Mouse (Mus musculus) ovary, postnatal 10 days (tissue): ENCODE data around the gene Pdgfc.

Source experiments
- DNase-seq: peaks from one replicate; pipeline ENCODE4 v3.0.0; 2022; ENCODE audit warnings: low spot score

Gene Pdgfc

DNA sequence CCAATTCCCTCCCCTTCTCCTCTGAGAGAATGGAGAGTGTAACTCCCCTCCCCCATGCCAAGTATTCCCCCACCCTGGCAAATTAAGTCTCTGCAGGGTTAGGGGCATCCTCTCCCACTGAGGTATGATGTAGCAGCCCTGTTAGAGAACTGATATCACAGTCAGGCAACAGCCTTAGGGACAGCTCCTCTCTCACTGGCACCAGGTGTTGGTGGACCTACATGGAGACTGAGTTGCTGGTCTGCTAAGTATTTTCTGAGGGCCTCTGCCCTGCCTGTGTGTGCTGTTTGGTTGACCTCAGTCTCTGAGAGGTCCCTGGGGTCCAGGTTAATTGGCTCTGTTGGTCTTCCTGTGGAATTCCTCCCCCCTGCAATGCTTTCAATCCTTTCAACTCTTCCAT, 114.0 kb downstream of the Pdgfc start:
- no peak for DNase-seq

DNA sequence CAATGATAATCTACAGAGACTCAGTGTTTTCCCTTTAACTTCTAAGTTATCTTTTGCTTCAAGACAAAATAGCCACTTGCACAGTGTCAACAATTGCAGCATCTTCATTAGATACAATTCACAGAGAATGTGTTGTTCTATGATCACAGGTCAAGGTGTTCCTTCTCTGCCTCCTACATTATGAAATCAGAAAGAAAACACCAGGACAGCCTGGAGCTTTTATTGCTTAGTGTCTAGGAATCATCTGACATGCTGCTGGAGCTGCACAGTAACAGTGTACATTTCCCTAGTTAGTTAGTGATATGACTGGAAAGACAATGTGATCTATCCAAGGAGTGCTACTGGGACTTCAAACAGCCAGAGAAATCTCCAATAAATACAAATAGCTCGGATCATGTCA, 118.2 kb downstream of the Pdgfc start:
- DNase-seq, result no peak

DNA sequence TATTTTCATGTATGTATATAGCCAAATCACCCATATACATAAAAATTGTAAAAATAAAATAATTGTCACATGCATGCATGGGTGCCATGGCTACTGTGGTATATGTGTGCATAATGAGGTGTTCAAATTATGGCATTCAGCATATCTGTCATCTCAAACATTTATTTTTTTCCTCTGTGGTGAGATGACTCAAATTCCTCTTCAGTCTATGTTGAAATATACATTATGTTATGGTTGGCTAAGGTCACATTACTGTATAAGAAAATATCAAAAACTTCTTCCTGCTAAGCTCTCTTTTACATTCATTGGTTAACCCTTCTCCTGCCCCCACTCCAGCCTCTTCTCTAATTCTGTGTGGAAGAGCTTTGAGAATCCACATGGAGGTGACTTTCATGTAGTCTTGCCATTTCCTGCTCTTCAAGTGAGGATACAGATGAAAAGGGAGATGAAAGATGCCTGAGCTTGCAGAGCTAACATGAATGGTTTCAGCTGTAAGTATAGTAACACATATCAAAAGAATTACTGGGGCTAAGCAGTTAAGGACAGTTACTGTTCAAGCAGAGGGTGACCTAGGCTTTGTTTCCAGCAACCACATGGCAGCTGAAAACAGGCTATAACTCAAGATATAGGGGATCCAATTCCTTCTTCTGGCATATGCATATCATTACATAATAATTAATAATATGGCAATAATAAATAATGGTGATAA, 124.4 kb downstream of the Pdgfc start:
- DNase-seq, result no peak

DNA sequence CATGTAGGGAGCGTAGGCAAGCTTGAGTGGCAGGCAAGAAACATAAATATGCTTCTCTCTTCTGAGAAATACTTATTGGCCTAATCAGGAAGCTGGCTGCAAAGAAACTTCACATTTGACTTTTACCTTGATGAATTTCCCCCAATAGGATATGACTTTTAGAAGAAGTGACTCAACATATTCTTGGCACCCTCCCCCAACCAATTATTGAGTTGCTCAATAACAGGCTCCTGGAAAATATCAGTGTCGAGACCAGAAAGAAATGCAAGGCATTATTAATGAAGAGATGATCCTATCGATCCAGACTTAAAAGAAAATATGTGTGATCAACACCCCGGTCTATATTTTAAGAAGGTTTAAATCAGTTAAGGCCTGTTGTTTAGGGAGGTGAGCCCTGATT, 125.9 kb downstream of the Pdgfc start:
- no peak for DNase-seq

DNA sequence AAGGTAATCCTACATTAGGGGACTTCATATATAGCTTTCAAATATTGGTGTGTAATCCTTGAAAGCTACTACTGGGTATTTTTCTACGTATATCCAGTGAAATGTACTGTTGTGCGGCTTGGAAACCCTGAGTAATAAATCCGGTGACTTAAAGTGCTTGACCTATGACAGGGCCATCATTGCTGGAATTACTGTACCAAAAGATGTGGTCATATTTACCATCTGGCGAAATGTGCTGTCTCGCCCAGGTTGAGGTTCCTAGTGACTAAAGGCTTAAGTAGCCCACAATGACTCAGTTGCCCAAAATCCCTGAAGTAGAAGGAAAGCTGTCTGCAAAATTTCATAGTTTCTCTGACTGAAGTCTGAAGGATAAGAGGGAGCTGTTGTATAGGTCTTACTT, 127.9 kb downstream of the Pdgfc start:
- DNase-seq, result no peak

DNA sequence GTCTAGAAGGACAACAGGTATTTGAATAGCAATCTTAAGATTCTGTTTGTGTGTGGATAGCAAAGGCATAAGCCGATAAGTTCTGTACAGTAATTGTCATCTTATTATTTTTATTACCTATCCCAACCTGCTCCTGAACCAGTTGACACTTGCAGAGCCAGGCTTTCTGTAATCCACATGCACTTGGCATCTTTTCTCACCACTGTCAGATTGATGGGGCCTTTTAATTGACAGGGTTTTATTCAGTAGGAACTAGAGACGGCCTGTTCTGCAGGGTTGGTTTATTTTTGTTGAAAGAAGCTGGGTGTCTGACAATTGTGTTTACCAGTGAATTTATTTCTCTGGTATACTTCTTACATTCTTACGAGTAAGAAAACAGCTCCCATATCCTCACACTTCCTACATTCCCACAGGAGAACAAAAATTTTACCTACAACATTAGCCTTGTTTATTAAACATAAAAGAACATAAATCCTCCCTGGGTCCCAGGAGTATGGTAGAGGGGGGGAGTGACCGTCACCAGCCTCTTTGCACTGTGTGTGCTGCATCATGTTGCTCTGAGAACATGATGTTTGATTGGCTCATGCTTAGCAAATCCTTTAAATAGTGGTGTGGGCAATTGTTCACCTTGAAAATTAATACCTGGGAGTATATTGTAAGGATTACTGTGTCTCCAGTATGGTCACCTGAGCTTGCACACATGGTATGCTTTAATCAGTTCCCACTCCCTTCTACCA, 134.0 kb downstream of the Pdgfc start:
- DNase-seq, result no peak

DNA sequence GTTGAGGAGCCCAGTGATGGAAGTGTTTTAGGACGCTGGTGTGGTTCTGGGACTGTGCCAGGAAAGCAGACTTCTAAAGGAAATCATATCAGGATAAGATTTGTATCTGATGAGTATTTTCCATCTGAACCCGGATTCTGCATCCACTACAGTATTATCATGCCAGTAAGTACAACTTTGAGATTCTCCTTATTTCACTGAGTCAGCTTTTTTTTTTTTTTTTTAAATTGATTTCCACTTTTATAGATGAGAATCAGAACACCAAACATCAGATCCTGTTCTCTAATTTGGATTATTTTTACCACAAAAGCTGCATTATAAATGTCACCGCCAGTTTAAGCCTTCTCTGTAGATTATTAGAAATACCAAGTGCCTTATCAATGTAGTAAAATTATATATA, 138.6 kb downstream of the Pdgfc start:
- DNase-seq, result no peak

DNA sequence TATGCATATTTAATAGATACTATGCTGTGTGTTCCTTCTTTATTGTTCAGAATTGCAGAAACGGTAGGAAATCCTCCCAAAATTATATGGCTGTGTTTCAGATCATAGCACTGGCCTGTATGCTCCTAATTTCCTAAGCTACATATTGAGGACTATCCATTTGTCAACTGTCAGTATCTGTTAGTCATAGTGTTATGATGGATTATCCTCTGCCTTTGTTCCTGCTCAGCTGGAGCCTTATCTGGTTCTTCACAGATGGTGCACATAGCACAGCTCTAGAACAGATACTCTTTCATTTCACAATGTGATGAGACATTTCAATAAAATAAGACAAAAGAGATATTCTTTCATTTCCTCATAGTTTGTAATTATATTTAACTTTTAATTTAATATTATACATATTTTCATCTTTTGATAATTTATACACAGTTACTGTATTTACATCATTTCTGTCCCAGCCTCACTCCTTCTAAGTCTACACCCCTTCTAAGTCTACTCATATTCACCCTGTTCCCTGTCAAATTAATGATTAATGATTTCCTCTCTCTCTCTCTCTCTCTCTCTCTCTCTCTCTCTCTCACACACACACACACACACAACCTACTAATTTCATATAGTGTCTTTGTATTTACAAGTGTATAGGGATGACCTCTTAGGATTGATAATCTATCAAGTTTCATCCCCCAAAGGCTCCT, 145.2 kb downstream of the Pdgfc start:
- DNase-seq, result no peak

DNA sequence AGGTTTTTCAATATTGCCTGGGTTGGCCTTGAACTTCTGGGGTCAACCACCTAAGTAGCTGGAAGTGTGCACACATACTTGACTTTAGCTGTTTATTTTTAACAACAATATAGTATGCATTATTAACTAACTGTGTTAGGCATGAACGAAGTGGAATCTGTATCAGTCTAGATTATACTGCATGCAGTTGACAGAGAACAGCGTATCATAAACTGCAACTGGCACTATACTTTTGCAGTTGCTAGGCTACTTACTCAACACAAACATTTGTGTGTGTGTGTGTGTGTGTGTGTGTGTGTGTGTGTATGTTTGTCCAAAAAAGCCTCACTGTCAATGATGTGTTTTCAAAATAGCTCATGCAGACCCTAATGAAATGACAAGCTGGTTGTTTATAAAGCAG, 160.7 kb downstream of the Pdgfc start:
- DNase-seq, result no peak

DNA sequence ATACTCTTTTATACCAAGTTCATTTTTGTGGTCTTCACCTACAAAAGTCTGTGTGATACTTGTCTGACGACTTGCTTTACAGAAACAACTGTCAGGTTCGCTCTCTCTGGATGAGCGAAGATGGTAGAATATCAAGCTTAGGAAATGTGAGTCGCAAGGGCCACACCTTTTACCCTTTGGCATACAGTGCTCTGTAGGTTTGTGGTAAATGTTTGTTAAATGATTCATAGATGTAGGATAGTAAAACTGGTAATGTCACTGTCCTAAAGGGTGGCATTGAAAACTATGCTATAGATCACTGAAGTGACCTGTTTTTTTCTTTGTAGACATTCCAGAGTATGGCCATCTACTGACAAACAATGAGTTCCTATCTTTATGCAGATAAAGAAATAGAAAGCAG, 161.4 kb downstream of the Pdgfc start:
- no peak for DNase-seq

DNA sequence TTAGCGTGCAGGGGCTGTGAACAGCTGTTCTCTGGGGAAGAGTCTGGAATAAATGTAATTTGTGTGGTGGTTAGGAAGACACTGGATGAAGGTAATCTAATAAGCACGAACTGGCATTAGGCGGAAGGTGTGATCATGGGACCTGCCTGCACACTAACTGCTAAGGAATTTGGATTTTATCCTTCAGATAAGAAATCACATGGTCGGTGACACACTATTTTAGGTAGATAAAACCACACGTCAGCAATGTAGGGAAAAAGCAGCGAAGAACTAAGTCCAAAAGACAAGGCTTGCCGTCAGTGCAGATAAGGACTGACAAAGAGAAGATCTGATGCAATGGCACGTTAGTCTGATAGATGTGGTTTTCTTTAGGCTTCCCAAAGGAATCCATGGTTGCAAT, 164.4 kb downstream of the Pdgfc start:
- DNase-seq, result no peak

DNA sequence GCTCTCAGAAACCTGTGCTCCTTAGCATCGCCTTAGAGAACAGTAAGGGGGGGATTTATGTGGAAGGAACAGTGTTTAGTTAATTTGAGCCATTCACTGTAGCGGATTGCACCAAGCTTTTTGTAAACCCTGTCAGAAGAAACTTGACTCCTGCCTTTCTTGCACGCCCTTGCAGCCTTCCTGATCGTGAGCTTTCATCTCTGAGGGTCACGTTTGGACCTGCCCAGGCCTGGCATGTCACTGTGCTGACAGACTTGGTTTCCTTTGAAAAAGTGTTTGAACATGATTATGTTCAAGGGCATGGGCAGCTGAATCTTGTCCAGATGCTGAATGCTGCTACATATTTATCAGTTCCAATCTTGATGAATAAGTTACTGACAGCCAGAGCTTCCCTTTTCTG, 169.0 kb downstream of the Pdgfc start:
- DNase-seq, result no peak

DNA sequence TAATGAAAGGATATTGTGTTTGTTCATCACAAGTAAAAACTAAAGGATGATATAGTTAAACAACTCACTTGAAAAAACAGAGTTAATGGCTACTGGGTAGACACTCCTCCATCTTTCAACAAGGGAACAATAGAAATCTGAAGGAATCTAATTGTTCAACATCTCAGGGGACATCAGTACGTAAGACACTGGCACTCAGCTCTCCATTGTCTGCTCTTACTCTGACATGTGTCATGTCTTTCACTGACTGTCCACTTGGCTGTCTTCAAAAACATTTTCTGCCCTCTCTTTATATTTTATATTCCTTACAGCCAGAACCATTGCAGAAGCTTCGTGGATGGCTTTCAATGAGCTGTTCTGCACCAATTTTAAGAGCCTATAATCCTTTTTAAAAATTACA, 172.0 kb downstream of the Pdgfc start:
- DNase-seq, result no peak

DNA sequence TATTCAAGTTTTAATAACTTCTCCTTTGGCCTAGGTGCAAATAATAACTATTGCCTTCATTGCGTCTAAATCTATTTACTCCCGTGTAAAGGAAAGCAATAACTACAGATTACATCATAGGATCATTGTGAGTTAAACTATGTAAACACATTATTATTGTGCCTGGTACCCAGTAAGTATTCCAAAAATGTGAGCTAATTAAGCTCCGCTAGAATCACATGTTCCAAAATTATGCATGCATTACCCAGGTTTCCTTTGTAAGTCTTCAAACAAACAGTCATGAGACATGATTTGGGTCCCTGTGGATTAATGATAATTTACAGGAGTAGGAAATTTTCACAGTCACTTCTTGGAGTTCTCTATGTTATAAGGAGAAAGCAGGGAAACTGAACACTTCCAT, 174.9 kb downstream of the Pdgfc start:
- DNase-seq, result no peak

DNA sequence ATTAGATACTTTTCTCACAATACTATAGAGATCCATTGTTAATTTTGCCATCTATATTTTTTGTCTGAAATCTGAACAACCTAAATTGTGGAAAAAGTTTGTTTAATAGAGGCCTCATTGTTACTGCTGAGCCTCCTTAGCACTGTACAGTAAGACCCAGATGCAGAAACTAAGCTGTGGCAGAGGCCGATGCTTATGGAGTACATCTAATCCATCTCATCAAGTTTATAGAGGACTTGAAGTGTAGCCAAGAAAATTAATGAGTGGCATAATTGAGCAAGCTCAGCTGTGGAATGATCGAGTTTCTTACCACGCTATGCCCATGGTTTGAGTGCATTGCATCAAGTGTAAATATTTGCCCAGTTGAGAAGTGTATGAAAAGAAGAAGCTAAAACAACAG, 175.4 kb downstream of the Pdgfc start:
- no peak for DNase-seq

DNA sequence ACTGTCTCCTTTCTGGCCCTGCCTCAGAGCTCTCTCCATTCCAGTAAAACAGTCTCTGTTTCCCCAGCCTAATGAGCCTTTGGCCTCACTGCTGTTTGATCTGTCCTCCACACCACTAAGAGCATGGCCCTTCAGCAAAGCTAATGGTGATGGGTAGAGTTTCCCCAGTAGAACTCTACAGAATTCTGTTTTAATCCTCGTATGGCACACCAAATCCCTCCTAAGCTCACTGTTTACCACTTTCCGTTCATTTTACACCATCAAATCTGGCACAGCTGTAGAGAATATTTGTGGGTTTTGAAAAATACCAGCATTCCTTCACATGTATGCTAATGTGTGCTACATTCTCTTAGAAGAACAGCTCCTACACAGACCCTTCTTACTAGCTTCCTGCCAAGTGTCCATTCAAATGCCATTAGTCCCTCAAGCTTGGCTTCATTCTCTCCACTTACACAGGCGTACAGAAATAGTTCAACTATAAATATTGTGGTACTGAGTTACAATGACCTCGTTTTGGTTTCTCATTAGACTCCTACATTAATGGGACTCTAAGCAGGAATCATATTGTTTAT, 179.4 kb downstream of the Pdgfc start:
- no peak for DNase-seq

DNA sequence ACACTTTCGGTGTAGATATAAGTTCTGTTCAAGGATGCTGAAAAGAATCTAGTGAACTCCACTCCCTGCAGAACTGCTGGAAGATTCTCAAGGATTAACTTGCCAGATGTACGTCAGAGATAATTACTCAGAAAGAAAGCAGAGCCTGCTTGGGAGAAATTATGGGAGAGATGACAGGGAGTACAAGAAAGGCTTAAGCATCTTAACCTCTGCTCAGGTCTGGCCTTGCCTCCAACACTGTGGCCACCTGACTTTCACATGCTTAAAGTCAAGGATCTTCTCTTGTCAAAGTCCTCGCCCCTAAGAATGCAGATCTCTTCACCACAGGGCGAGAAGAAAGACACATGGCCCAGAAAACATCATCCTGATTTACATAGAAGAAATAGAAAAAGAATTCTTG, 185.5 kb downstream of the Pdgfc start:
- no peak for DNase-seq

DNA sequence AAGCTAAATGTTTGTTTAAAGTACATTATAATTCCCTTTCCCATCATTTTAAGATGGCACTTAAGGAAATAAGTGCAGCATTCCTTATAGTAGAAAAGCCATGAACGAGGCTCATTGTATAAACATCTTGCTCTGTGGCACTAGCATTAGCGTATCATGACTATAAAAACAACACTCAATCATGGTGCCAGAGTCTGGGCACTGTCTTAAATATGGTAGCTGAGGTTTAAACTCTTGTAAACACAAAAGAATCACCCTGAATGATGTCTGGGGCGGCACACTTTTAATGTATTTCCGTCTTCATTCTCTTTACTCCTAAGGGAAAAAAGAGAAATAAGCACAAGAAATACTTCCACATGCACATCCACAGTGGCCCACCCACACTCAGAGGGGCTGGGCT, 192.1 kb downstream of the Pdgfc start:
- DNase-seq, result no peak

DNA sequence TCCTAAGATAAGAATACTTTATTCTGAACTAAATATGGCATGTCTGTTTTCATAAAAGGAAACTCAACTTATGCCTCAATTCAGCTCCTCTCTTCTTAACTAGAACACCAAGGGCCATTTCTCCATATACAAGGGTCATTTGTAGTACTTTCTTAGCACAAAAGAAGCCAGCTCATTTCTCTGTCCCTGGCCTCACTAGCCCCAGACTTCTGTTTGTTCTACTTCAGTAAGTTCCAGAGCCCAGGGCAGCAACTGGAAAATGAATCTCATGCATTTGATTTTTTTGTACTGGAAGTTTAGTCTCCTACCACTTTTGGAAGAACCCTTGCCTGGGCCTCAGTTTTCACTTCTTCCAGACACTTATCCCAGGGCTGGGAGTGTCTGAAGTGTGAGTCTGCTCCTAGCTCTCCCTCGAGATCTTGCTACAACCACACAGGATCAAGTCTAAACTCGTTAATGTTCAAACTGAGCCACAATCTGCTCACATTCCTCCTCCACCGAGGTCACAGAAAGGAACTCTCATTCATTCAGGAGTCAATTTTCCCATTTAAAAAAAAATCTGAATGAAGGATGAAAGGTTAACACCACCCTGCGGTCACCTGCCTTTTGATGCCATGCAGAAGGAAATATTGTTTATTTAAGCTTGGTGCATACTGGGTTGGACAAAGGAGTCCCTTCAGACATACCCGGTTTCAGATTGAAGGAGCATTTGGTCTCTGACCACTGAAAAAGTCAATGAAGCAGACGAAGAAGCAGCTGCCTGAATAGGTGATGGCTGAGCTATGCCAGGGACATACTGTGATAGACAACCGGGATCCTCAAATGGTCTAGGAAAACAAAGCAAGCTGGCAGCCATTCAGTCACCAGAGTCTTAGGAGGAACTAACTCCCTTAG, 206.7 kb downstream of the Pdgfc start:
- no peak for DNase-seq

DNA sequence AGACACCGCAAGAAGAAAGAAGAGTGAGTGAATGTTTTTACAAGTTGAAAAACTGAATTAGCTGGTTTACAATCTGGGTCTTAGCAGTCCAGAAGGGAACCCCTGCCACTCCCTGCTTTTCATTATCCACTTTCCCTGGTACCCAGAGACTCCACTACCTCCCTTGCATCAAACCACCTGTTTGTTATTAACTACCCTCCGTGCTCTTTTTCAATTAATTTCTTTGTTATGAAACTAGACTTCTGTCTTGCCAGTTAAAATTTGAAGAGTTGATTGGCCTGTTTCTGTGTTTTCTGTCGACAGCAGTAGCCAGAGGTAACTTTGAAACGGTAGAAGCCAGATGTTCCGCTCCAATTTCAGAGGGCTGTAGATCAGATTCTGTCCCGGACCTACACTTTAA, 207.4 kb downstream of the Pdgfc start:
- DNase-seq, result no peak

DNA sequence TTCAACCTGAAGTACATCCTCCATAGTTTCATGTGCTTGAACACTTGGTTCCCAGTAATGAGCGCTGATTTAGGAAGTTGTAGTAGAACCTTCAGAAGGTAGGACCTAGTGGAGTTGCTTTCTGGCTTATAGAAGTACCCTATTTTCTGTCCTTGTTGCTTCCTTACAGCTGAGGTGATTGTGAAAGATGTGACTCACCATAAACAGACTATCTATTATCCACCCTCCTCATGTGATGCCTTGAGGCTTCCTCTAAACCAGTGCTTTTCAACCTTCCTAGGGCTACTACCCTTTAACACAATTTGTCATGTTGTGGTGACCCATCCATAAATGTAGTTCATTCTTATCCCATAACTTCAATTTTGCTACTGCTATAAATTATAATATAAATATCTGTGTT, 226.6 kb downstream of the Pdgfc start:
- DNase-seq, result no peak
